Mouse (Mus musculus) heart, adult 2 months (tissue): Measurements from ENCODE around the gene Fbln7.

Source experiments
- CTCF ChIP-seq: fragments of 200-600 bp; IDR thresholded peaks from 2 replicates; pipeline ENCODE4 v1.8.1; 2022; ENCODE audit warnings: antibody characterized with exemption, mild to moderate bottlenecking, moderate library complexity
- POLR2A ChIP-seq: fragments of 200-500 bp; IDR thresholded peaks from 2 replicates; pipeline ENCODE4 v1.6.1; 2011; ENCODE audit warnings: mild to moderate bottlenecking, low read depth, low read length, control low read depth; ENCODE audit not compliant: insufficient read depth

- TF ChIP-seq CTCF: no peak
- TF ChIP-seq POLR2A: no peak
Observed at GRCm38 (mm10) chr2:128924799-128925198, 62.0 kb downstream of the Fbln7 start.
